Mouse (Mus musculus) heart, postnatal 0 days (tissue): ENCODE measurements at regions not wholly inside any gene's neighbourhood (a gene's known extent, or its start where the extent isn't known, plus 50 kb on each side); places are given as distances from the start of the nearest gene placed in this dataset.

ENCODE experiments used
- ATAC-seq: fragments of 200-750 bp; cut with Nextera tagmentation; 2 replicates; pipeline ENCODE4 v1.8.0; 2017; ENCODE audit warnings: low read depth, moderate number of reproducible peaks, moderate library complexity; ENCODE audit not compliant: insufficient read depth
- DNase-seq: peaks from one replicate; pipeline ENCODE4 v3.0.0-alpha.2; 2016; ENCODE audit warnings: low spot score
- H3K27ac ChIP-seq: fragments of 300-500 bp; sonication (generic); 2 replicates; pipeline ENCODE4 v1.5.1; 2014; ENCODE audit warnings: low read depth, mild to moderate bottlenecking
- H3K27me3 ChIP-seq: fragments of 300-500 bp; sonication (generic); 2 replicates; pipeline ENCODE4 v1.6.1; 2014; ENCODE audit warnings: low read length, mixed read lengths; ENCODE audit not compliant: control insufficient read depth, insufficient read depth
- H3K36me3 ChIP-seq: fragments of 300-500 bp; sonication (generic); replicated peaks from 2 replicates; pipeline ENCODE4 v1.6.1; 2014; ENCODE audit warnings: low read length, mixed read lengths; ENCODE audit not compliant: control insufficient read depth, insufficient read depth
- H3K4me1 ChIP-seq: fragments of 300-500 bp; sonication (generic); 2 replicates; pipeline ENCODE4 v1.6.1; 2014; ENCODE audit warnings: antibody characterized with exemption; ENCODE audit not compliant: control insufficient read depth, insufficient read depth
- H3K4me2 ChIP-seq: fragments of 300-500 bp; sonication (generic); 2 replicates; pipeline ENCODE4 v1.6.1; 2014; ENCODE audit warnings: low read depth, mild to moderate bottlenecking, low read length, moderate library complexity
- H3K4me3 ChIP-seq: fragments of 300-500 bp; sonication (generic); 2 replicates; pipeline ENCODE4 v1.5.1; 2014; ENCODE audit warnings: low read depth, low read length
- H3K9ac ChIP-seq: fragments of 300-500 bp; sonication (generic); replicated peaks from 2 replicates; pipeline ENCODE4 v1.6.1; 2014; ENCODE audit warnings: low read depth, low read length, mixed read lengths
- H3K9me3 ChIP-seq: fragments of 300-500 bp; sonication (generic); replicated peaks from 2 replicates; pipeline ENCODE4 v1.6.1; 2016; ENCODE audit warnings: low read length; ENCODE audit not compliant: control insufficient read depth
- CTCF ChIP-seq: IDR thresholded peaks from 2 replicates; pipeline ENCODE4 v1.5.1; 2016; ENCODE audit warnings: antibody characterized with exemption, control low read depth, low read depth
- EP300 ChIP-seq: IDR thresholded peaks from 2 replicates; pipeline ENCODE4 v1.6.1; 2016; ENCODE audit warnings: antibody characterized with exemption, low read depth
- WGBS: fragments of 180-500 bp; shearing (Covaris S2); extraction: QIAGEN DNeasy Blood & Tissue Kit; methylation state at CpG from one replicate; pipeline ENCODE4 v1.1.7; 2014; 5-methylcytosine and 5-hydroxymethylcytosine counted together

DNA sequence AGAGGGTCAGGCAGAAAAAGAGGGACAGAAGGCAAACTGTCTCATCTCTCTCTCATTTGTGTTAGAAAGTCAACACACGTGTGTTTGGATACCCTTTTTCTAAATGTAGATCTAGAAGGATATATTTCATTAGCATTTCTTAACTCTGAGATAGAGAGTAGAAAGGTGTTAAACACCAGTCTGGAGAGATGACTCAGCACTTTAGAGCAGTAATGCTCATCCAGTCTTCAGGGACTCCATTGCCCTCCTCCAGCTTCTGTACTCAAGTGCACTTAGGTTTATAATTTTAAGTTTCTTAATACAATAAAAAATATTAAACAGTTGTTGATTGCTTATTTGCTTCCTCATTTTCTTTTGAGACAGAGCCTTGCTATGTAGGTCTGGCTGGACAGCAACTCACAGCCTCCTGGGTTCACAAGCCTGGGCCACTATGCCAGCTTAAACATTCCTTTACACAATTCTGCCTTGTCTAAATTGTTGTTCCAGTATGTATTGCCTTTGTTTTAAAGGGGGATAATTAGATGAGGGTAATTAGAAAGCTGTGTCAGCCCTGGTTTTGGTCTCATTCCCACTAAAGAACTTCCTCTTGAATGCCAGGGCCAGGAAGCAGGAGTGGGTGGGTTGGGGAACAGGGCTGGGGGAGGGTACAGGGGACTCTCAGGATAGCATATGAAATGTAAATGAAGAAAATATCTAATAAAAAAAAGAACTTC lies 222.1 kb downstream of the Nfkbiz start:
- no peak overlapping the region for H3K9ac ChIP-seq
- H3K4me2 ChIP-seq, result no peak overlapping the region
- H3K27ac ChIP-seq, result no peak overlapping the region
- no peaks in the 10 kb centered on the region for H3K27me3 ChIP-seq
- DNase-seq (no peak), ATAC-seq (no peak)
- H3K9me3 ChIP-seq, result no peaks in the 10 kb centered on the region
- TF ChIP-seq CTCF, result no peak
- no peak for TF ChIP-seq EP300
- no peaks in the 10 kb centered on the region for H3K36me3 ChIP-seq
- WGBS, result 69% methylated on average over 1 of the region's 1 CpGs
- H3K4me3 ChIP-seq, result no peak overlapping the region
- H3K4me1 ChIP-seq, result no peaks in the 10 kb centered on the region

DNA sequence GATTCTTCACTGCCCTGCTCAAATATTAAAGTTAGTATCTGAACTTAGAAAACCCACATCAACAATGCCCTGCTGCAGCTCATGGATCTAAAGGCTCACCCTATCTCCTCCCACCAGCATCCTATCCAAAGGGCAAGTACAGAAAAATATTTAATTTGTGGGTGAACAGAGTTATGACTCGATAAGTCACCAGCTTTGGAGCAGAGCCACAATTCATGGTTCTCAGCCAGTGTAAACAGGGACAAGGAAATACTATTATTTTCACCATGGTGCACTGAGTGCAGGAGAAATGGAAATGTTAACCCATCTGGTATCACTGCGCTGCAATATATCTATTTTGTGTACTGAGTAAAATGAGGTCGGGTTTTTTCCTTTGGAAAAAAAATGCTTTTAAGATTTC lies 225.8 kb downstream of the Nfkbiz start:
- no peaks in the 10 kb centered on the region for H3K27me3 ChIP-seq
- ATAC-seq, result no peak
- DNase-seq, result no peak
- H3K27ac ChIP-seq, result no peak overlapping the region
- H3K4me1 ChIP-seq, result no peaks in the 10 kb centered on the region
- H3K4me2 ChIP-seq, result no peak overlapping the region
- WGBS, result 67% methylated on average over 3 of the region's 3 CpGs
- no peak overlapping the region for H3K9ac ChIP-seq
- no peaks in the 10 kb centered on the region for H3K36me3 ChIP-seq
- H3K4me3 ChIP-seq, result no peak overlapping the region
- TF ChIP-seq CTCF, result no peak
- no peak for TF ChIP-seq EP300
- H3K9me3 ChIP-seq, result no peaks in the 10 kb centered on the region

DNA sequence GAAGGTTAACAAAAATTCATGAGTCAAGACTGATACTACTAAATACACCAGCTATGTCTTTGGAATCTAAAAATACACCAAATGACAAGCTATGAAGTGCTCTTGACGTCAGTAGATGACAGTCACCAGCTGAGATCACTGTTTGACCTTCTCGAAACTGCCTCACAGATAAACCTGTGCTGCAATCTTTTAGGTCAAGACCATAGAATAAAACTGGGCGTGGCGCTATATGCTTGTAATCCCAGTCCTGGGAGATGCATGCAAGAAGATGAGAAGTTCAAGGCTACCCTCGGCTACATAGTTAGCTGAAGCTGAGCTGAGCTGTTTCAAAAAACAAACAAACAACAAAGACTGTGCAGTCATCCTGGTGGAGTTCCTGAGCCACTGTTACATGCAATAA lies 226.7 kb downstream of the Nfkbiz start:
- no peaks in the 10 kb centered on the region for H3K27me3 ChIP-seq
- WGBS, result 57% methylated on average over 5 of the region's 5 CpGs
- H3K4me3 ChIP-seq, result no peak overlapping the region
- H3K9me3 ChIP-seq, result no peaks in the 10 kb centered on the region
- TF ChIP-seq CTCF, result no peak
- TF ChIP-seq EP300, result no peak
- DNase-seq, result no peak
- no peak overlapping the region for H3K27ac ChIP-seq
- no peak overlapping the region for H3K9ac ChIP-seq
- H3K4me1 ChIP-seq, result no peaks in the 10 kb centered on the region
- no peak overlapping the region for H3K4me2 ChIP-seq
- ATAC-seq, result no peak
- no peaks in the 10 kb centered on the region for H3K36me3 ChIP-seq

DNA sequence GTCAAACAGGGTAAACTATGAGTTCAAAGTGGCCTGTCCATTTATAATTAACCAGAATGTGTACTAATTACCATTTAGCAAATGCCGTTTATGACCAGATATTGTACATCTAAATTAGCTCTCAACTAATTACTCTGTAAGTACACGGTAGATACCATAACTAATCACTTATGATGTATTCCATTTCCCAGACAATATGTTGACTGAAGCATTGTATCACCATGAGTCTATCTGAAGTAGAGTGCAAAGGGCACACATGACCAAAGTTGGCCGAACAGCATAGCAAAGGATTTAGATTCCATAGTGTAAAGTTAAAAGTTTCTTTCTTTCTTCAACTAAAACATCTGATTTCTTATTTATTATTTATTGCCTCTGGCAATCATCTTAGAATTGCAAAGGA lies 227.5 kb downstream of the Nfkbiz start:
- H3K27ac ChIP-seq, result no peak overlapping the region
- no peak overlapping the region for H3K9ac ChIP-seq
- no peak overlapping the region for H3K4me3 ChIP-seq
- no peaks in the 10 kb centered on the region for H3K36me3 ChIP-seq
- H3K4me1 ChIP-seq, result no peaks in the 10 kb centered on the region
- WGBS, result 81% methylated on average over 3 of the region's 3 CpGs
- ATAC-seq, result no peak
- DNase-seq, result no peak
- TF ChIP-seq EP300 (no peak), CTCF (no peak)
- no peak overlapping the region for H3K4me2 ChIP-seq
- no peaks in the 10 kb centered on the region for H3K27me3 ChIP-seq
- no peaks in the 10 kb centered on the region for H3K9me3 ChIP-seq

DNA sequence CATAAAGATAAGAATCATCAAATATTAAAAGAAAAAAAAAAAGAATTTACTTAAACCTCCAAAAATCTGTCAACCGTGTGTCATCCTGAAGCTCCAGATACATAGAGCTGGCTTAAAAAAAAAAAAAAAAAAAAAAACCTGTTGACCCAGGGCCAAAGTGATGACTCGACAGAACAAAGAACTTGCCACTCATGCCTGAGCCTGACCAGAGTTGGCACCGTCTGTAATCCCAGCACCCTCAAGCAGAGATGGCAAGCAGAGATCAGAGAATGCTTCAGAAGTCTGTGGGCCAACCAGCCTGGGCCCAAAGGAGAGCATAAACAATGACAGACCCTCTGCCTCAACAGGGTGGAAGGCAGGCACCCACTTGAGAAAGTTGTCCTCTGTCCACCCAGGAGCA lies 230.3 kb downstream of the Nfkbiz start:
- H3K4me3 ChIP-seq, result no peak overlapping the region
- ATAC-seq (no peak), DNase-seq (no peak)
- WGBS, result 67% methylated on average over 3 of the region's 3 CpGs
- no peaks in the 10 kb centered on the region for H3K36me3 ChIP-seq
- no peak overlapping the region for H3K27ac ChIP-seq
- 0 out of 2 replicates have a peak, but pooled peaks cover 3% of the 10 kb centered on the region for H3K4me1 ChIP-seq
- no peak overlapping the region for H3K9ac ChIP-seq
- H3K9me3 ChIP-seq, result no peaks in the 10 kb centered on the region
- TF ChIP-seq EP300, result no peak
- TF ChIP-seq CTCF, result no peak
- no peaks in the 10 kb centered on the region for H3K27me3 ChIP-seq
- H3K4me2 ChIP-seq, result no peak overlapping the region
